Mouse (Mus musculus) cerebral cortex, adult 2 months (tissue): Measurements from ENCODE around the gene Dhx16.

Experiments used
- WGBS: fragments of 180-500 bp; shearing (Covaris S2); methylation state at CpG from one replicate; pipeline ENCODE4 v1.1.7; 2018; 5-methylcytosine and 5-hydroxymethylcytosine counted together

The Dhx16 gene

DNA sequence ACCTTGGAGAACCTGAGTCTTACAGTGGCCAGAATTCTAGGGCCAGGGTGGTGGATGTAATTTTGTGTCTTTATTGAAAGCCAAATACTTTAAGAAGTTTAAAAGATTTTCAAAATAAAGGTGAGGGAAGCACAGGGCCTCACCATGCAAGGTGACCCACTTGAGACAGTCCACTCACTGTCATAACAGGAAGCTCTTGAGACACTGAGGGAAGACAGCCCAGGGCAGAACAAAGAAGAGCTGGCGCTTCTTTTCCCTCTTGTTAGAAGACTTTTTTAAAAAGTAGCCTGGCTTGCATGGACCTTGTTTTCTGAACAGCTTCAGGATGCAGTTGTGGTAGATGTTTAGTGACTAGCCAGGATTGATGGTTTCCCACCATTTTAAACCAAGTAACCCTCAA lies 40.8 kb downstream of the Dhx16 start:
- WGBS: 55% methylated on average over 1 of the region's 1 CpGs

DNA sequence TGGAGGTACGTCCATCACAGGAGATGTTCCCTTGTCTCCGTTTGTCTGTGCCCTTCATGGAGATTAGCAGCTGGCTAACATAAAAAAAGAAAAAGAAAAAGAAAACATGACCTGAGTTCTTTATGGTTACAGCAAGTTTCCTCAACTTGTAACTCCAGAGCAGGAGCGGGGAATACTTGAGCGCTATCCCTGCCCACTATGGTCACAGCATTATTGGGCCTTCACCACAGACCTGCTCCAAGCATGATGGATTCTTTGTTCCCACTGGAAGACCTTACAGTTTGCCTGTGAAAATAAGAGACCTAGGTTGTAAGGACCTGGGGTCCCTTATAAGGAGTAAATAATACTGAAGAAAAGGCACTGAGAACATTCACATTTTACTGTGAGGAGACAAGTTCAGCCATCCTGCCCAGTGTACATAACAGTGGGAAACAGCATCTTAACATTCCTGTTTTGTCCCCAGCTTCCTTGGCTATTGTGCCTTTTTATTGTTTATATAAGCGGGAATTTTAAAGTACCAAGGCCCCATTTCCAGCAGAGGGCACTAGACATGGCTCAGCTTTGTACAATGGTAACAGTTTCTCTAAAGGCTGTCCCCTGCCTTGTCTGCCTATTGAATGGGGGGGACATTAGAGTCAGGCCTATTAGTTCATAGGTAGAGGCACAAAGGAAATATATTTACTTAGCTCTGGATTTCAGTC lies 41.4 kb downstream of the Dhx16 start:
- 54% methylated on average over 5 of the region's 5 CpGs for whole genome bisulfite sequencing

DNA sequence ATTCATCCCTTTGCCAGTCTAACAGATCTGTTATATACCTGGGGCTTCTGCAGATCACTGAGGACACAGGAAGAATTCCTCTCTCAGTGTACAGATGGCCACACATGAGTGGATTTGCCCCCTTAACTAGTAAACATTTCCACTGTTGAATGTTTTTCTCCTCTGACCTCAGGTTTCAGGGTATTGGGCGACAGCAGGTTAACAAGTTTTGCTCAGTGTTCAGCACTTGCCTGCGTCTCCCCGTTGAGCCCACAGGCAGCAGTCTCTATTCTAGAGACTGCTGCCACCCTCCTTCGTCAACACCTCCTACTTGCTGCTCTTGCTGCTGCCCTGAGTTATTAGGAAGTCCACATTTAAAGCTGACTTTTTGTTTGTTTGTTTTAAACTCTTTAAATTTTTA lies 42.1 kb downstream of the Dhx16 start:
- WGBS: 24% methylated on average over 4 of the region's 4 CpGs

DNA sequence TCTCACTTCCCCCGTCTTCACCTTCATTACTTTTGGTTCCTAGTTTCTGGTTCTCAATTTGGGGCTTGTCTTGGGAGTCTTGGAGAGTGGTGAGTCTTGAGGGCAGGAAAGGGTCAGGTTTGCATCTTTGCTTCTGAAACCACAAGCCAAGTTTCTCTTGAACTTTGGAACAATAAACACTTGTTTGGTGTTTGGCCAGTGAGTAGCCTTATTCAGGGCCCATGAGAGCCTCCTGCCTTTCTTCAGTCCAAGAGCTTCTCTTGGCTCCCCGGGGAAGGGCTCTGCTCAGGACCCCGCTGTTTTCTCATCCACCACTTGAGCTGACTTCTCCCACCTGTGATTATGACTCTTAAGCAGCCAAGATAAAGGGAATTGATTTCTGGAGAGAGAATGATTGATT lies 42.9 kb downstream of the Dhx16 start:
- WGBS: 53% methylated on average over 3 of the region's 3 CpGs

DNA sequence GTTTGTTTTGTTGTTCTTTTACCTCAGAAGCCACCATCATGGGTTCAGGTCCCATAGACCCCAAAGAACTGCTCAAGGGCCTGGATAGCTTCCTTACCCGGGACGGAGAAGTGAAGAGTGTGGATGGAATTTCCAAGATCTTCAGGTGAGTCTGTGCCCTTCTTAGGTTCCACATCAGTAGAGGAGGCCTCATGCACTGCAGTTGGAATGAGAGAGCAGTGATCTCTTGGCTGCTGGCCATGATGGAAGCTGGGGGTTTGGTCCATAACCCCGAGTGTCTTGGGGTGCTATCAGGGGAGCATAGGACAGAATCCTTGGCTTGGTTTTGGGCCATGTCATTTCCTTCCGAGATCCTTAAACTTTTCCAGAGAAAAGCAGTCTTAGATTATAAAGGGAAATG lies 43.7 kb downstream of the Dhx16 start:
- WGBS: 81% methylated on average over 4 of the region's 4 CpGs

DNA sequence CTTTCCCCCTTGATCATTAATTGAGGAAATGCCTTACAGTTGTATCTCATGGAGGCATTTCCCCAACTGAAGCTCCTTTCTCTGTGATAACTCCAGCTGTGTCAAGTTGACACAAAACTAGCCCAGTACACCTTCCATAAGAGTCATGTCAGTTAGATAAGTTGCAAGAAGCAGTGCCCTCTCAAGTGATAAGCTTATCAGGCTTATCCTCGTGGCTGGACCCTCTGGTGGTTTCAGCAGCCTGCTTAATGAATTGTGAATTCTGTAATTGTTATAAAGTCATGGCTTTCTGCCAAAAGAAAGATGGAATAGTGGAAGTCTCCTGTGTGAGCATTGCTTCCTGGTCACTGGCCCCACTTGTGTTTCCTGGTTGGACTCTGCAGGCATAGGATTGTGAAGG lies 47.9 kb downstream of the Dhx16 start:
- WGBS: 66% methylated on average over 1 of the region's 1 CpGs

DNA sequence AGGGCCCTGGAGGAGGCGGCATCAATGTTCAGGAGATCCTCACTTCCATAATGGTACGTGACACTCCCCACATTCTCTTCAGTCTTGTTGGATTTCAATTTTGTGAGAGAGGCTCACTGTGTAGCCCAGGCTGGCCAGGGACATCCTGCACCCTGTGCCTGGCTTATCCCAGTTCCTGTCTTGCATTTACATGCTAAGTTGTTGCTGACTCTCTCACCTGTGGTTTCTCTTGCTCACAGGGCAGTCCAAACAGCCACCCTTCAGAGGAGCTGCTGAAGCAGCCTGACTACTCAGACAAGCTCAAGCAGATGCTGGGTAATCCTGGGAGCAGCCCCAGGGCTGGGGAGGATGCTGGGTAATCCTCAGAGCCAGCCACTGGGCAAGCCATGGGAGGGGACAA lies 49.9 kb downstream of the Dhx16 start:
- WGBS: 96% methylated on average over 2 of the region's 2 CpGs

DNA sequence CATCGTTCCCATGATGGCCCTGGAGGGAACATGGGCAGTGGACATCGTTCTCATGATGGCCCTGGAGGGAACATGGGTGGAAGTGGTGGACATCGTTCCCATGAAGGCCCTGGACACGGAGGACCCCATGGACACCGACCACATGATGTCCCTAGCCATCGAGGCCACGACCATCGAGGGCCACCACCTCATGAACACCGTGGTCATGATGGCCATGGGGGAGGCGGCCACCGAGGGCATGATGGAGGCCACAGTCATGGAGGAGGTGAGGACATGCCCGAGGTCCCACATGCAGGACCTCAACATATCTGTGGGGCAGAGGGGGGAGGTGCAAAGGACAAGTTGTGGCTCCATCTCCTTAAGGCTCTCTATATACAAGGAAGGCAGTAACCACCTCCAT lies 51.0 kb downstream of the Dhx16 start:
- 93% methylated on average over 12 of the region's 12 CpGs for WGBS

DNA sequence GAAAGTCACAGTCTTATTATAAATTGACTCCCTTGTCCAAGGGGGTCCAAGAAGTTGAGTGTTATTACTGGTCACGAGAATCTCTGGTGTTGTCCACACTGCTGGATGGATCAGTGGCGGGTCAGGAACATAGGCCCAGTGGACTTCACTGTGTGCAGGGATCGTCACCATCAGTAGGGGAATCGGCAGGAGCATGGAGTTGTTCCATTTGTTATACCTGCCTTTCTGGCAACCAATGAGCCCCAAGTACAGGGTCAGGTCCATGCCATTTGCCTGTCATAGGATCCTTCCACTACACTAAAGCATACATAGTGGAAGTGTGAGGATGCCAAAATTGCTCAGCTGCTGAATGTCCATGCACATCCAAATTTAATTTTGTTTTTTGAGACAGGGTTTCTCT lies 53.0 kb downstream of the Dhx16 start:
- WGBS: 90% methylated on average over 4 of the region's 4 CpGs

DNA sequence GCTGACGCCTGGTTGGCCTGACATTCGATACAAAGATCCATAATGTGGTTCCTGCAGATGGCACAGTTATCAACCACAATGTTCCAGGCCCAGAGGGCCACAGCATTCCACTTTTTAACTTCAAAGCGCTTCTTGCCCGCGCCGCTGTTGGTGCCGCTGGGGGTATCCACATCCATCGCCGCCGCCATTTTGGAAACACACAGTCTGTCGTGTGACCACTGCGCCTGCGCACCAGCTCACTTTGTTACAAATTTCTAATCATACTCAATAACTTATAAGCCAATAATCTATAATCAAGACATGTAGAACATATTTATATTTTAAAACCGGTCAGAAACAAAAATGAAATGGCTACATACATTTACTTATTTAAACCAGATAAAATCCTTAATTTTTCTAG lies 56.1 kb downstream of the Dhx16 start:
- WGBS: 91% methylated on average over 14 of the region's 14 CpGs

DNA sequence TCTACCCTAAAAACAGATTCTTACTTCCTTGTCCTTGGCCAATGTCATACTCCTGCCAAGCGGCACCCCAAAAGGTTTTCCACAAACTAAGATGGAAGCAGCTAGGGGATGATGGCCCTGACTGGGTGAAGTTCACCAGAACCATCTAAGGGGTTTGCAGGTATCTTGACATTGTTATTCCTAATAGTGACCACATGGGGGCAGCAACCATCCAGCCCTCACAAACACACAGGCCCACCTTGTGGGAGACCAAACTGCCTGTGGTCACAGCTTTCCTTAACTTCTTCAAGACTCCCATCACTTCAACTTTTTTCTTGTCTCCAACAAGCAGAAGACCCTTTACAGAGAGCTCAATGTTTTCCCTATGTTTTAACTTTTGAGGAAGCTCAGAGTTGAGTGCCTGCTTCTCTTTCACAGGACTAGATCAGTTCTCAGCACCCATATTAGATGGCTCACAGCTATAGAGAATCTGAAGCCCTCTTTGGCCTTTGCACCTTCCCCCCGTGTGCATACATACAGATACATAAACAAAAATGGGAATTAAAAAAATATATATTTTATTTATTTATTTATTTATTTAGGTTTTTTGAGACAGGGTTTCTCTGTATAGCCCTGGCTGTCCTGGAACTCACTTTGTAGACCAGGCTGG lies 58.2 kb downstream of the Dhx16 start:
- WGBS: 39% methylated on average over 2 of the region's 2 CpGs

DNA sequence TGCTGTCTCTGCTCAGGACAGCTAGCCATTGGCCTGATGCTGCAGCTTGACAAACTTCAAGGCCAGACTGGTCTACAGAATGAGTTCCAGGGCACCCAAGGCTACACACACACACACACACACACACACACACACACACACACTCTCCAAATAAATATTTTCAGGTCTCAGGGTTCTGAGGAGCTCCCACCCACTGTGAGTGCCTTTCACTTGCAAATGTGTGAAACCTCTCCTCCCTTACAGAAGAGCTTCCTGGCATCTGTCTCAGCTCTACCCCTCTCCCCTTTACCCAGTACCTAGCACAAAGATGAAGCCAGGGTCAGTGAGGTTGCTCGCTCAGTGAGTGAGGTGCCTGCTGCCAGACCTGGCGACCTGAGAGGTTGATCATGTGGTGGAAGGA lies 59.5 kb downstream of the Dhx16 start:
- WGBS: 68% methylated on average over 2 of the region's 2 CpGs

DNA sequence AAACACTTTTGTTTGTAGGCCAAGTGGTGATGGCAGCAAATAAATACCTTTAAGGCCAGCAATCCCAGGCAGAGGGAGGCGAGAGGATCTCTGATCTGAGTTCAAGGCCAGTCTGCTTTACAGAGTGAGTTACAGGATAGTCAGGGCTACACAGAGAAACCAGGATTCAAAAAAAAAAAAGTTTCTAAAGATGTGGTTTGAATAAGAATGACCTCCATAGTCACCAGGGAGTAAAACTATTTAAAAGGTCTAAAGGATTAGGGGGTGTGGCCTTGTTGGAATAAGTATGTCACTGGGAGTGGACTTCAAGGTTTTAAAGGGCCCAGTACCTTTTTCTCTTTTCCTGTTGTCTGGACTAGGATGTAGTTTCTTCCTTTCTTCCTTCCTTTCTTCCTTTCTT lies 60.3 kb downstream of the Dhx16 start:
- WGBS: 70% methylated on average over 1 of the region's 1 CpGs
